Comparison of ENCODE assay signal across 20 mouse cellular contexts in genomic region chr13:67113287-67113686, GRCm38 (mm10). TPM values are rescaled to one million over a fixed set of nuclear protein-coding genes. Genes with fewer than 3 reads are reported as not detected.
"Had no signal": no experiment of that assay in that cellular context is flagged by ENCODE, and none has a peak within 500 bp of the region (broad histone marks: within the 10 kb centered on the region; RNA-seq: fewer than 3 reads in every experiment).

No protein-coding gene starts in this region.

- H3K4me1 ChIP-seq: midbrain, embryonic 12.5 days; neural tube, embryonic 13.5 days; neural tube, embryonic 15.5 days had no signal

- H3K27me3 ChIP-seq: midbrain, embryonic 12.5 days; neural tube, embryonic 13.5 days; neural tube, embryonic 15.5 days had no signal

- H3K4me2 ChIP-seq: lung, embryonic 14.5 days; midbrain, embryonic 12.5 days; neural tube, embryonic 13.5 days; neural tube, embryonic 15.5 days had no signal

- H3K9ac ChIP-seq: lung, embryonic 14.5 days; midbrain, embryonic 12.5 days; neural tube, embryonic 13.5 days; neural tube, embryonic 15.5 days had no signal

- H3K4me3 ChIP-seq: midbrain, embryonic 10.5 days; midbrain, embryonic 12.5 days; neural tube, embryonic 13.5 days; neural tube, embryonic 15.5 days had no signal

- H3K9me3 ChIP-seq: midbrain, embryonic 10.5 days; midbrain, embryonic 12.5 days; neural tube, embryonic 13.5 days; neural tube, embryonic 15.5 days had no signal

- DNase-seq: lung, adult 18-20 months; lung, embryonic 14.5 days; lung, postnatal 10 days; lung, postnatal 4 days; midbrain, embryonic 14.5 days; retina, postnatal 1 day; right cerebral cortex, adult 18-20 months; right cerebral cortex, postnatal 25 days; right cerebral cortex, postnatal 4 days; spleen, adult 18-20 months; thymus, adult 18-20 months; thymus, postnatal 14 days; thymus, postnatal 36 days had no signal

- H3K36me3 ChIP-seq: midbrain, embryonic 10.5 days; midbrain, embryonic 12.5 days; neural tube, embryonic 13.5 days; neural tube, embryonic 15.5 days had no signal

- H3K27ac ChIP-seq: midbrain, embryonic 10.5 days; midbrain, embryonic 12.5 days; neural tube, embryonic 13.5 days; neural tube, embryonic 15.5 days had no signal

RNA-seq across cellular contexts. Expression of gene Rslcan18, which starts 2.8 kb away (rescaled TPM):
- total RNA-seq: midbrain, postnatal 0 days had no signal
- polyA plus RNA-seq: midbrain, embryonic 14.5 days; midbrain, postnatal 0 days; neural tube, embryonic 13.5 days; thymus, postnatal 0 days had no signal

RNA-seq across cellular contexts. Expression of gene Zfp708, which starts 15.5 kb away (rescaled TPM):
- polyA plus RNA-seq: small intestine, adult 2 months had no signal
